Mouse (Mus musculus) urinary bladder, postnatal 25 days (tissue): ENCODE measurements around the gene Chid1.

Experiments
- DNase-seq: peaks from one replicate; pipeline ENCODE4 v3.0.0; 2022; ENCODE audit warnings: low spot score

The Chid1 gene

GRCm38 (mm10) chr7:141476226-141476980, 63.3 kb downstream of the Chid1 start:
- DNase-seq = peak; percentile 83

GRCm38 (mm10) chr7:141475805-141476158, 63.9 kb downstream of the Chid1 start:
- no peak for DNase-seq

DNA sequence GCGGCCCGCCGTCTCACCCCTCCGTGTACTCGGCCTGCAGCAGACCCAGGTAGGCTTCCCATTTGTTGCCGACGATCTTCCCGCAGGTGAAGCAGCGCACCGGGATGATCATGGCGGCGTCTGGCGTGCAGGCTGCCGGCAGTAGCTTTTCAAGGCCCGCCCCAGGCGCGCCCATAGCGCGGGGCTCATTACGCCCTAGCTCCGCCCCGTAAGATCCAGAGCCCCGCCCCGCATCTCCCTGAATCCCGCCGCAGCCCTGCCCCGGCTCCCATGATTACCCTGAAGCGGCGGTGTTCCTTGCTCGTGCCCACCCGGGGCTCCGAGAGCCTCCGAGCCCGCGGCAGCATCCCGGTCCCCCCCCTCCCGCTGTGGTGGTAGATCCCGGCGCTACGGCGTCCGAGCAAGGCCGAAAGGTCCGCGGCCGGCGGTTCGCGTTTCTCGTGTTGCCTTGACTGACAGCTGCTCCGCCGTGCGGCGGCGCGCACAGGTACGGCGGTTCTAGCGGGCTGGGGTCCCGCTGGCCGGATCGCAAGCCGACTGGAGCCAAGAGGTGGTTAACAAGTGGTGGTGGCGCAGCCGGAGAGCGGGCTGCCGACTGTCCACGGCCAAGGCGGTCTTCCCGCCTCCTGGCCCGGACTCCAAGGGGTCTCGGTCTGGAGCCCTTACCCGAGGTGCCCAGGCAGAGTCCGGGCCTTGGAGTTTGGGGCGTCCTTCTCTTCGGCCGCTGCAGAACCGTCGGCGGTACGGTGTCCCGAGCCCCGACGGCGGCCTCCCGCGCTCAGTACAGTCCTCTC, 64.4 kb downstream of the Chid1 start, which contains the start of the genes Polr2l and Tspan4:
Gene Polr2l (minus strand): TSS at position 122 of the 794 bp plus-strand sequence.
Gene Tspan4 (plus strand): TSS at position 230 of the 794 bp plus-strand sequence.
- DNase-seq = peak; percentile 82

GRCm38 (mm10) chr7:141474160-141474559, 65.5 kb downstream of the Chid1 start:
- no peak for DNase-seq

GRCm38 (mm10) chr7:141472763-141473162, 66.9 kb downstream of the Chid1 start:
- no peak for DNase-seq

- no peak for DNase-seq
These were observed 67.4 kb downstream of the Chid1 start for GRCm38 (mm10) chr7:141472226-141472625.

DNA sequence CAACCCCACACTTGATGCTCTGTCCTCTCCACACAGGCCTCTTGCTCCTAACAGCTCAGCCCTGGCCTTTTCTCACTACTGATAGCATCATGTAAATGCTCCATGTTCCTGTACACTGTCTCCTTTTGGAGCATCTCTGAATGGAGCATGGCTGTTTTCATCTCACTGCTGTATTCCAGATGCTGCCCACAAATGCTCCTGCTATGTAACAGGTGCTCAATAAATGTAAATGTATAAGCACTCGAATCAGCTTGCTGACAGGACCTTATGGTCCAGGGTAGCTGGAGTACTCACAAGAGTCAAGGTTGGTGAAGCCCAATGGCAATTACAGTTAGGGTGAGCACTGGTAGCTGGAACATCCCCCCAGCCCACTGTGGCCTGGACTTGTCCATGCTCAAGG, 68.4 kb downstream of the Chid1 start:
- no peak for DNase-seq

GRCm38 (mm10) chr7:141470637-141470944, 69.1 kb downstream of the Chid1 start:
- no peak for DNase-seq

DNA sequence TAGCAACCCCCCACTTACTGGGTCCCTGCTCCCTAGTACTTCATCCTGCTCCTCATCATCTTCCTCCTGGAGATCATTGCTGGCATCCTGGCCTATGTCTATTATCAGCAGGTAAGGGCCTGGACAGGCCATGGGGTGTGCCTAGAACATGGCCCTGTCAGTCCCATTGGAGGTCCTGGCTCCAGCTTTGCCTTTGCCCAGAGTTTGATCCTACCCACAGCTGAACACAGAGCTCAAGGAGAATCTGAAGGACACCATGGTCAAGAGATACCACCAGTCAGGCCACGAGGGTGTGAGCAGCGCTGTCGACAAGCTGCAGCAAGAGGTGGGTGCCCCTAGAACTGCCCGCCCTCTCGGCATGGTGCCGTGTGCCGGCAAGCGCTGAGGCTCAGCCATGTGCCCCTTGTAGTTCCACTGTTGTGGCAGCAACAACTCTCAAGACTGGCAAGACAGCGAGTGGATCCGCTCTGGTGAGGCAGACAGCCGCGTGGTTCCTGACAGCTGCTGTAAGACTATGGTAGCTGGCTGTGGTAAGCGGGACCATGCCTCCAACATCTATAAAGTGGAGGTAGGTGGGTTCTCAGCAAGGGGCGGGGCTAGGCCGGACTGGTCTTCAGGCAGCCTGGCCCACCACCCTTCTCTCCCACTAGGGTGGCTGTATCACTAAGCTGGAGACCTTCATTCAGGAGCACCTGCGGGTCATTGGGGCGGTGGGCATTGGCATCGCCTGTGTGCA, 69.6 kb downstream of the Chid1 start:
- DNase-seq = no peak

GRCm38 (mm10) chr7:141469352-141469751, 70.3 kb downstream of the Chid1 start:
- no peak for DNase-seq

DNA sequence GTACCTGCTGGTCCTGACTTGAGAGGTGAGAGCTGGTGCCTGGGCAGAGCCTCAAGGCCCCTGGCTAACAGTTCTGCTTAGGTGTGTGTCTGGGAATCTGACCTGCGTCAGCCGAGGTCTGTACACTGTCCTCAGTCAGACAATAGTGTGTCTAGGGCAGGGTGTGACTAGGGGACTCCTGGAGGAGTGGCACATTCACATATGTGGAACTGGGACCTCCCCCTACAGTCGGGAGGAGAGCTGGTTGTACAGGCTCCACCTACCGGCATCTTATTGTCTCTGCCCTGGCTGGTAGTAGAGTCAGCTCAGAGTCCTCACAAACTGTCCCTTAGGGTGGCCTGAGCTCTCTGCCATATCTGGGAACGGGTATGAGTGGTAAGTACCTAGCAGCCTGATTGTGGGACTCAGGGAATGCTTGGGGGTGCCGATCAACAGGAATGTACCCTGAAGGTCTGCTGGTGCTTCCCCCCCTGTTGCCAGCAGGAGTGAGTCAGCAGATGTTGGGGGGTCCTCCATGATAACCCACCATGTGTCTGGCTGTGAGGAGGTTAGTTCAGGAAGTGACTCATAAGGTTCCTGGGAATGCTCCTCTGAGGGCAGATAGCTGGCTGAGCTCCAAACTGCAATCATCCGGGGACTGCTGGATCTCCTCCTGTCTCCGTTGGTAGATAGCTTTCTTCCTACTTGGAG, 71.0 kb downstream of the Chid1 start:
- DNase-seq = peak; percentile 56

DNA sequence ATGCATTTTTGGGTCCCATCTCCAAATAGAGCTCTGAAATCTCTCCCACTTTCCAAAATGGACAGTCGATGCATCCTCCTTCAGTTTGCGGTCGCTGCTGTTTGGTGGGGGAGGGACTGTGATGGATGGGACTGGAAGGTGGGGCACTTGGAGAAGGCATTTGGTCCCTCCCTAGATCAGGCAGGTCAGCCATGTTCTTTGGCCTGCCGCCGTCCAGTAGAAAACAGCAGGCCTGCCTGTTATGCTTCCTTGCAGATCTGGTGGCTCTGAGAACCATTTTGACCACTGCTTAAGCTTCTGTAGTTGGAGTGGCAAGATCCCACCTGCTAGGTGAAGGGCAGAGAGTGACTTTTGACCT, 71.5 kb downstream of the Chid1 start:
- DNase-seq = no peak

DNA sequence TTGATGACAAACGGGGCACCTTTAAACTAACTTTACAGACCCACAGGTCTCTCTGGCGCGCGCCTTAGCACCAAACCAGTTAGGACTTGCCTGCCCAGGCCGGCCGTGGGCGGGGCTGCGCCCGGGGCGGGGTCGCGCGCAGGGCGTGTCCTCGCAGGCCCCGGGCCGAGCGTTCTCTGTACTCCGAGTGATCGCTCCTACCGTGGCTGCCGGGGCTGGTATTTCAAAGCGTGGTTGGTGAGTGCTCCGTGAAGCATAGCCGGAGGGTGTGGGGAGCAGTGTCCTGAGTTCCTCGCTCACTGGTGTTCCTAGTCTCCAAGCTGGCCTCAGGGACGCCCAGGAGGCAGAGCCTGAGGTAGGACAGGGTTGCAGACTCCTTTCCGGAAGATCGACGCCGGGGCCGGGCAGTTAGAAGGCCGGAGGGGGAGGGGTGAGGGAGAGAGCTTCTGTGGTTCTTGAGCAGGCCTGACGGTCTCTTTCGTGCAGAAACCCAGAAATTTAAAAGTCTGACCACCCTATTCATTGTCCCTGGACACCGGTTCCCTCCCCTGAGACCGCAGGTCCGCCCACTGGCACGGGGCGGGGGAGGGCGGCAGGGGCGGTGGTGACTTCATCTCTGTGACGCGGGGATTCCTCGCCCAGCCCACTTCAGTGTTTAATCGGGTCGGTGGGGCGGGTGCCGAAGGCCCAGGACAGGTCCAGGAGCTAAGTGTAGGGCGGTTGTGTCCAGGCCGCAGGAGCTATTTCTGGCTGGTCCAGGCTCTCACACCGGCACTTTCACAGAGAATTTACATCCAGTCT, 72.2 kb downstream of the Chid1 start, which contains the start of gene Cd151:
Gene Cd151 (plus strand): TSS at position 163 of the 801 bp plus-strand sequence.
- DNase-seq = peak; percentile 90

DNA sequence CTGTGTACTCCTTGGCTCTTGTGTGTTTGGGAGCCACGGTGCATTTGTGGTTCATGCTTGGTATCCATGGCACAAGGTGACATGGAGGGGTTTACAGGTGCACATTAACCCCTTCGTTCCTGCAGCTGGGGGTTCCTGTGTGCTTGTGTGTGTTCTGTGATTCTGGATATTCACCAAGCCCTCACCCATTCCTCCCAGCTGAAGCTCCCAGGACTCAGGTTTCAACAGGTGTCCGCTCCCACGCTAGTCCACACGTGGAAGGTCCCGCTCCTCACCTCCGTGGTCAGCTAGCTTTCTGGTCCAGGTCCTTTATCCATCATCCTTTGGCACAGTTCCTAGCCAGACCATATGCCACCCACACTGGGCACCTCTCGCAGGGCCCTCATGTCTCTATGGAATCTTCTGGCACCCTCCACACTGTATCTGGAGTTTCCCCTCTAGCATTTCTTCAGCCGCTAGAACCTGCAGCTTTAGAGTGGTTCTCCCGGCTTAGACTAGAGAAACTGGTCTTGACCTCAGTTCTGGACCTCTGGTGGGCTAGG, 73.0 kb downstream of the Chid1 start:
- no peak for DNase-seq

DNA sequence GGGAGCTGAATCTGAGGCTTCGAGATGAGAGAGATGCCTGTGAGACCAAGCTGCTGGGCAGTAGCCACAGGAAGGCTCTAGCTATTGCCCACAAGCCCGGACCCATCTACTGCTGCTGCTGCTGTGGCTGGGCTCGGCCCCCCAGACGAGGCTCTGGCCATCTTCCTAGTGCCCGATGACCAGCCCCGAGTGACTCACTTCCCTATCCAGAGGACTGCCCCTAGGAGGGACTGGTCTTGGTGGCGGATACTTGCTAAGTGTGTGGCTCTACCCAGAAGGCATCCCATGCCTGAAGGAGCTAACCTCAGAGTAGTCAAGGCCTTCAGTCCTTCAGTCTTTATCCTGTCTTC, 73.6 kb downstream of the Chid1 start:
- DNase-seq = no peak

DNA sequence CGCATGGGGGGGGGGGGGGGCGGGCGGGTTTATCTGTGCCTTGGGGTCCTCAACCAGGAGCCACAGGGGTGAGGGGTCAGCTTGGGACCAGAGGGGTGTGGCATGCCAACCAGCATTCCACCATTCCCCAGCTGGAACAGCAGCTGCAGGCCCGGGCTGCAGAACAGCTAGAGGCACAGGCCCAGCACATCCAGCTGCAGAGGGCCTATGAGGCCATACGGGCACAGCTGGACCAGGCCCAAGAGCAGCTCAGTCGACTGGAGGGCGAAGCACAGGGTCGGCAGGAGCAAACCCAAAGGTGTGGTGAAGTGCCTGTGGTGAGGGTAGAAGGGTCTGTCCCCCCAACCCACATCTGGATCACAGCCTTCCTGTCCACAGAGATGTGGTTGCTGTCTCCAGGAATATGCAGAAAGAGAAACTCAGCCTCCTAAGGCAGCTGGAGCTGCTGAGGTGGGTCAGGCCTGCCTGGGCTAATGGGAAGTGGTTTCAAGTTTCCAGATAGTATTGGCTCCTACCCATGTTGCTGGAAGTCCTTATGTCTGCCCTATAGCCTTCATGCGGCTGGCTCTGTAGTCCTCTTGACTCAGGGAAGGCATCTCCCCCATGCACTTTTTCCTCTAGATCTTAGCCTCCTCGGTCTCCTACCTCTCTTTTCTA, 74.1 kb downstream of the Chid1 start:
- no peak for DNase-seq

- DNase-seq = no peak
These were observed 75.0 kb downstream of the Chid1 start for GRCm38 (mm10) chr7:141464603-141465201.

GRCm38 (mm10) chr7:141463824-141464602, 75.6 kb downstream of the Chid1 start:
- no peak for DNase-seq

- no peak for DNase-seq
These were observed 77.3 kb downstream of the Chid1 start for GRCm38 (mm10) chr7:141462333-141462821.
